Mouse (Mus musculus) gastrocnemius, adult 2 months (tissue): ENCODE results near the gene Elf1. TPM values are rescaled to one million over a fixed set of nuclear protein-coding genes. Genes with fewer than 3 reads are reported as not detected.

Experiments
- DNase-seq: peaks from one replicate; pipeline ENCODE4 v3.0.0; 2022
- H3K27ac ChIP-seq: fragments of 200-600 bp; 2 replicates; pipeline ENCODE4 v1.8.1; 2022; ENCODE audit warnings: mild to moderate bottlenecking
- H3K4me3 ChIP-seq: fragments of 200-600 bp; 2 replicates; pipeline ENCODE4 v1.8.1; 2022; ENCODE audit warnings: mild to moderate bottlenecking, moderate library complexity
- CTCF ChIP-seq: fragments of 200-600 bp; IDR thresholded peaks from 2 replicates; pipeline ENCODE4 v1.8.1; 2022; ENCODE audit warnings: antibody characterized with exemption, mild to moderate bottlenecking, moderate library complexity
- intact Hi-C: fragments of 180-260 bp; cut with DNase I; formaldehyde crosslinking; loops from one replicate; pipeline ENCODE4 v1.15.1; 2025
- total RNA-seq, 2 experiments: library from RNA; stranded (reverse); gene quantifications; 2 replicates each; pipeline ENCODE4 v1.2.3; 2021

Elf1 gene
- total RNA-seq, 2 experiments from 2014 or later: 4.6 to 6.0 TPM

DNA sequence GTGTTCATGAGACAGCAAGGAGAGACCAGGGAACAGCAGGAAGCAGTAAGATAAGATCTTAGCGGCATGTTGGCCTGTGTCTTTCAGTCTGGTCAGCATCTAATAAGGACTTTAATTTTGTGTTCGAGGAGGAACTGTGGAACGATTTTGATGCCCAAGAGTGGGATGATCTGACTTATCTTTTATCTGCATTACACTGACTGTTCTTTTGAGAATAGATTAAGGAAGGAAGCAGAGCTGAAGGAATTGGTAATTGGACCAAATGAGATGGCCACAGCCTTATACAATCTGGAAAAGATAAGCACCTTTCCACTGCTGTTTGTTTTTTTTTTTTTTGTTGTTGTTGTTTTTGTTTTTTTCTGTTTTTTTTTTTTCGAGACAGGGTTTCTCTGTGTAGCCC lies 19.8 kb downstream of the Elf1 start:
- intact Hi-C loops: no loop called here
- no peak for DNase-seq
- Histone ChIP-seq H3K27ac (no peak overlapping the region), H3K4me3 (no peak overlapping the region)
- no peak for TF ChIP-seq CTCF

DNA sequence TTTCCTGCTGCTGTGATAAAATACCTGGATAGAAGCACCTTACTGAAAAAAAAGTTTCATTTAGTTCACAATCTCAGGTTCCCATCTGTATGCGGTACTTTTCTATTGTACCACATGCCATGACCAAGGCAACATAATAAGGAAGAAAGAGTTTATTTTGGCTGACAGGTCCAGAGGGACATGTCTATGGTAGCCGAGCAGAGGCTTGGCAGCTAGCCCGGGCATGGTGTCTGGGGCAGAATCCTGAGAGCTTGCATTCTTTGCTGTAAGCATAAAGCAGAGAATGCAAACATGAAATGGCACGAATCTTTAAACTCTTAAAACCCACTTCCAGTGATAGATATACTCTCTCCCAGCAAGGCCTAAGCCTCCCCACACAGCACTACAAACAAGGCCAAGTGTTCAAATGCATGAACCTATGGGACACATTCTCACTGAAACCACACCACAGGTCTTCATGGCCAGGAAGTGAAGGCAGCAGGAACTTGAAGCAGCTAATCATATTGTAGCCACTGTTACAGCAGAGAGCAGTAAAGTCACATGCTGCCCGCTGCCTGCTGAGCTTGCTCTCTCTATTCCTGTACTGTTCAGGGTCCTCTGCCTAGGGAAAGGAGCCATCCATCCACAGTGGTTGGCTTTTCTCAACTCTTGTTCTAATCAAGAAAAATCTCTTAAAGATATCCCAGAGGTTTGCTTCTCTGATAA lies 22.5 kb downstream of the Elf1 start:
- TF ChIP-seq CTCF: no peak; the same call in 1 of the 2 replicates
- Histone ChIP-seq H3K4me3 (no peak overlapping the region), H3K27ac (peak overlapping the region; percentile 72)
- intact Hi-C loops: no loop called here
- DNase-seq: peak; percentile 50

DNA sequence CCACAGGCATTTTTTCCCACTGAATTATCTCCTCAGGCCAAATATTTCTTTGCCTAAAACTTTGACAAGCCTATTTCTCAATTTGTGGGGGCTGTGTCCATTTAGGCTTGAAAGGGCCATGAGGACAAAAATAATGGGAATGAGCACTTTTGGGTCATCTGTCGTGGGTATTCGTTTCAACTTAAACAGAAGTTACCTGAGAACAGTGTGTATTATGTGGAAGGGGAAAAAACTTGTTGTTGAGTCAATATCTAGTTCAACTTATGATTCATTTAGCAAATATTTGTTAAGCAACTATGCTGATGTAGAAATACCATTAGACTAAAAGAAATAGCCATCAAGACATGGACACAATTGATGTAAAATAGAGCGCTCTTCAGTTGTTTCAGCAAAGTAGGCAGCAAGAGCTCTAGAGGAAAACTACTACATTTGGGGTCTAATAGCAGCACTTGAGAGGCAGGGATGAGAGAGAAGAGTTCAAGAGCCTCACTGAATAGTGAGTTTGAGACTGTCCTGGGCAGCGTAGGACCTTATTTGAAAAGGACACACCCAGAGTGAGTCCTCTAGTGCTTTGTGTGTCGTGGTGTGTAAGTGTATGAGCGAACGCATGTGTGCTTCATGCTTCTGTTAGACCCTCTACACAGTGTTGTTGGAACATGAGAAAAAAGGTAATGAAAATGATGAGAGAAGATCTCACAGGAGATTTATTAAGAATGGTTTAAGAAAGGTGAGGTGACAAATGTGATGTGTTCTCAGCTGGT lies 23.4 kb downstream of the Elf1 start:
- Histone ChIP-seq H3K4me3 (no peak overlapping the region), H3K27ac (peak overlapping the region; percentile 72)
- intact Hi-C loops: no loop called here
- DNase-seq: no peak
- TF ChIP-seq CTCF: no peak

DNA sequence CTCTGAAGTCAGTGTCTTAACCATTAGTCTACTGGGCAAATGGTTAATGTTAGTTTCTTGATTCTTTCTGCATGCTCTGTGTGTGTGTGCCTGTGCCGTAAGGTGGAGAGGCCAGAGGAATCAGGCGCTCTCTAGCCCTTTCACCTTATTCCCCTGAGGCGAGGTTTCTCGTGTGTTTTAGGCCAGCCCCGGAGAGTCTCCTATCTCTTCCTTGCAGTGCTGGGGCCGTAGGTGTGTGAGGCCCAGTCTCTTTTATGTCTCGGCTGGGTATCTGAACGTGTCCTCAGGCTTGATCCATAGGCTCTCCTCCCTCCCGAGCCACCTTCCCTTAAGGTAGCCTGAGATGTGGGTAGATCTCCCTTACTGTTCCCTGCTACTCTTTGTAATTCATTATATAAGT lies 25.2 kb downstream of the Elf1 start:
- Histone ChIP-seq H3K4me3 (no peak overlapping the region), H3K27ac (no peak overlapping the region)
- intact Hi-C loops: no loop called here
- no peak for TF ChIP-seq CTCF
- no peak for DNase-seq

DNA sequence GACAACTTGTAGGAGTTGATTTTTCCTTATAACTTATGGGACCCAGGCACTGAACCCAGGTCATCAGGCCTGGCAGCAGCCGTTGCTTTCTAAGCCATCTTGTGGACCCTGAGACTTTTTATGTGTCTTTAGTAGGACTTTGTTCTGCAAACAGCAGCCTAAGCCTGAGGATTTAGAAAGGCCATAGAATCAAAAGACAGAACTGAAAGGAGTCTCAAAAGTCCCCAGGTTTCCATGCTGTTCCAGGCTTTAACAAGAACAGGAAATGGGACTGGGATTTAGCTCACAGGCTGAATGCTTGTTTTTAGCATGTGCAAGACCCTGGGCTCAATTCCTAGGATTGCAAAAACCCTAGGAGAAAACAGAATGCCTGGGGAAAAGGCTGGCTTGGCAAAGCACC lies 26.9 kb downstream of the Elf1 start:
- peak overlapping the region; percentile 65 for H3K27ac ChIP-seq
- no peak for DNase-seq
- intact Hi-C loops: no loop called here
- no peak for TF ChIP-seq CTCF
- peak overlapping the region; percentile 44 for H3K4me3 ChIP-seq

DNA sequence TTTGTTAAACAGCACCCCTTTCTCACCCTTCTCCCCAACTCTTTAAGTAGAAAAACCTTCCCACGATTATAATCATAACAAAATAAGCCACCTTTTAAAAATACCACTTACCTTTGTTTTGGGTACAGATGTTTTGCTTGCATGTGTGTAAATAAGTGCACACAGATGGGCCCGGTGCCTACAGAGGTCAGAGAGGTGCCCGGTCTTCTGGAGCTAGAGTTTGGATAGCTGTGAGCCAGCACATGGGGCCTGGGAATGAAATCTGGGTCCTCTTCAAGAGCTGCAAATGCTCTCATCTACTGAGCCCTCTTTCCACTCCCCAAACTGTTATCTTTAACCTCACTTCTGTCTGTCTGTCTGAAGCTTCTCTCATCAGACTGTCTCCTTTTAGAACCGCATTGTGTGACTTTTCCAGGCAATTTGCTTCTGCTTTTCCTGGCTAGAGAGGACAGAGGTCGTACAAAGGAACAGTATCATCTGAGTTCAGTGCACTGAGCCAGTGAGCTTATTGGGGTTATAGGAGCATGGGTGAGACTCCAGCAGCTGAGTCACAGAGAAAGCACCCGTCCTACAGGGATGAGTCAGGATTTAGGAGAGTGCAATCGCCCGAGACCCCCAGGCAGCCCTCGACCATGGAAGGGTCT lies 27.8 kb downstream of the Elf1 start:
- intact Hi-C loops: no loop called here
- Histone ChIP-seq H3K27ac (peak overlapping the region; percentile 65), H3K4me3 (peak overlapping the region; percentile 44)
- no peak for DNase-seq
- no peak for TF ChIP-seq CTCF

DNA sequence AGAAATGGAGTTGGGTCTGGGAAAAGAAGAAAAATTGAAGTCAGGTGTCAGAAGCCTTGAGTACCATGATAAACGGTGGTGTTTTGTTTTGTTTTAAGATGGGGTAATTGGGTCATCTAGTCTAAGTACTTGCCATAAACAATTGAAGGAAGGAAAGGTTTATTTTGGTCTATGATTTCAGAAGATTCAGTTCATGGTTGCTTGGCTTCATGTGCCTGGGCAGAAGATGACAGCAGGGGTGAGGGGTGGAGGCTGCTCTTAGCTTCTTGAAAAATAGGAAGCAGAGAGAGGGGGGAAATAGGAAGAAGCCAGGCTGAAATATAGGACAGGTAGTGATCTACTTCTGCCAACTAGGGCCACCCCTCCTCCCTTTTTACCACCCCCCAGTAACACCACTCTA lies 30.5 kb downstream of the Elf1 start:
- Histone ChIP-seq H3K4me3 (no peak overlapping the region), H3K27ac (peak overlapping the region; percentile 66)
- no peak for TF ChIP-seq CTCF
- intact Hi-C loops: no loop called here
- no peak for DNase-seq

DNA sequence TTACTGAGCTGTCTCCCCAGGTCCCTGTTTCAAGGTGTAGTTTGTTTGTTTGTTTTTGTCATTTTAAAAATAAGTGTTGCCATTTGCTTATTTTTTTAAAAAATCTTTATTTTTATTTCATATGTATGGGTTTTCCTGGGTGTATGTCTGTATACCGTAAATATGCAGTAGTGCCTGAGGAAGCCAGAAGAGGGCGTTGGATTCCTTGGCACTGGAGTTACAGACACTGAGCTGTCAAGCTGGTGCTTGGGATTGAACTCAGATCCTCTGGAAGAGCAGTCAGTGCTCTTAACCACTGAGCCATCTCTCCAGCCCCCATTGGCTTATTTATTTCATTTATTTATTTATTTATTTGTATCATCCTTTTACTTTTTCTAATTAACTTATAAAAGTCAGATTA lies 33.0 kb downstream of the Elf1 start:
- intact Hi-C loops: no loop called here
- Histone ChIP-seq H3K27ac (no peak overlapping the region), H3K4me3 (no peak overlapping the region)
- DNase-seq: no peak
- TF ChIP-seq CTCF: 0 out of 2 replicates have a peak, but pooled peaks have one; percentile 7

DNA sequence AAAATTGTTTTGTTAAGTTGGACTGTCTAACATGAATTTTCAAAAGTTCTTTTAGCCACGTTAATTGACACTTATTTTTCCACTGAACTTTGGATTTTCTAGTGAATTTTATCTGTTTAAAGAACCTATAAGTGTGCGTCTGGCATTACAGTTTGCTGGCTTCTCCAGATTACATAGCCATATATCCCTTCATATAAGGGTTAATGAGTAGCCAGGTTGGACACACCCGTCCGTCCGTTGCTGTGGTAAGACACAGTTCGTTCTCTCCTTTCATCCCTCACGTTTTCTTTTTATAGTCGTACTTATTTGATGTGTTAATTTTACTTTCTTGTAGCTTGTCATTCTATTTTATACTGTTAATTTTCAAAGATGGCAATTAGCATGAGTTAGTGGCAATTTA lies 34.1 kb downstream of the Elf1 start:
- no peak for TF ChIP-seq CTCF
- Histone ChIP-seq H3K27ac (peak overlapping the region; percentile 68), H3K4me3 (no peak overlapping the region)
- DNase-seq: no peak
- intact Hi-C loops: loop anchor here (5.0 kb wide), 1 partner anchor 47 kb away; no protein-coding TSS in a partner anchor

DNA sequence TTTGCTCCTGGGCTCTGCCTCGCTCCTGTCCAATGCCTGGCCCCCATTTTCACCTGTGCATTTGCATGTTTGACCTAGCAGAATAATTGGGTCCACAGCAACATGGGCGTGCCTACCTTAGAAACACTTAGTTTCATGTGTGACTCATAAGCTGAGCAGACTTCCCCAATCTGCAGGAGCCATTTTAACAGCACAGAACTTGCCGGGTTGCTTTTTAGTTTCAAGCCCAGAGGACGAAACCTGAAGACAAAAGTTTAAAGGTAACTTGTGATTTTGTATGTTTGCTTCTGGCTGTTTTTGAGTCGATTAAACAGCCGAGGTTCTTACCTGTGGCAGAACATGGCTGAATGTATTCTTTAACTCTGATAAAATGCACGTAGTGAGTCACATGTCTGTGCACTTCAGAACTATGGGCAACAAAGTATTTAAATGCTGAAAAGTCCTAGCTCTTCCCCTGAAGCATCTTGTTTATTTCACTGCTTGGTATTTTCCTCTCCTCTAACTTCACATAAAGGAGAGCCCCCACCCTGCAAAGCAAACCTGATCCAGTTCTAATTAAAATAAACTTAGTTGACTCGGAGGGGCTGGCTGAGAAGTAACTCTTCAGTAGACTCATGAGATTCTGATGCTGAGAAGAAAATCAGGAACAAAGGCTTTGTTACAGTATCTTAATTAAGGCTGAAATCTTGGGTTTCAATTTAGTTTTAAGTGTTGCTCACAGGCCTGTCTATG lies 34.7 kb downstream of the Elf1 start:
- intact Hi-C loops: loop anchor here (5.0 kb wide), 1 partner anchor 47 kb away; no protein-coding TSS in a partner anchor
- Histone ChIP-seq H3K27ac (peak overlapping the region; percentile 68), H3K4me3 (peak overlapping the region; percentile 51)
- no peak for DNase-seq
- no peak for TF ChIP-seq CTCF

DNA sequence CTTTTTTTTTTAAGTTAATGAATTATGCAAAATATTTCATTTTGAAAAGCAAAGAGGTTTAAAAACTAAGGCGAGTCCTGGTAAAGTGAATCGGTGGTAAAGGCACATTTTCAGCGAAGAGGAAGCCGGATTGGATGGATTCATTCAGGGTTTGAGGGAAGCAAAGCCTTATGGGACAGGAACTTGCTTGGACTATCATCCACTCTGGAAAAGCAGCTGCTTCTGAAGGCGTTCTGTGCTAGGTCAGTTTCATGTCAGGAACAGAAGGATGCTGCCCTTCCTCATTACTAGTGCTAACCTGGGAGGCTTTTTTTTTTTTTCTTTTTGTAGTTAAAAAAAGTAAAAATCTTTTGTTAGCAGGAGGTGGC lies 35.2 kb downstream of the Elf1 start:
- intact Hi-C loops: loop anchor here (5.0 kb wide), 1 partner anchor 46 kb away; no protein-coding TSS in a partner anchor

DNA sequence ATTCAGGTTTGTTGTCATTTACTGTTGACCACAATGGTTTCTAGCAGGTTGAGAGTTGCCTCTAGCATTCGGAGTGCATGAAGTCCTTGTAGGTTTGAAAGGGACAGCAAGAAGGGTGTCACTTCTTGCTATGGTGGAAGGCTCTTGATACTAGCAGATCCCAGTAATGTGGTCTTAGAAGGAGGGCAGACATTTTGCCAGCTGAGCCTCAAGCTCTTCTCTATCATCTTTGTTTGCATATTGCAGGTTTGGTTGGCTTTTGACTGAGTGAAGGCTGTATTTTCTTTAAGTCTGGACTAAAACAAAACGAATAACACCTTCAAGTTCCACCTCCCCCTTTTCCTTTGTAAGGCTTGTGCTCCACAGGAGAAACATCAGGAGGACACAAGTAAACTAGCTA lies 35.8 kb downstream of the Elf1 start:
- 0 out of 2 replicates have a peak overlapping the region, but pooled peaks have one; percentile 0 for H3K4me3 ChIP-seq

More for the DNA sequence above, 35.2 kb downstream of the Elf1 start:
- Histone ChIP-seq H3K4me3 (peak overlapping the region; percentile 51), H3K27ac (peak overlapping the region; percentile 68)
- no peak for TF ChIP-seq CTCF
- DNase-seq: no peak

More for the DNA sequence above, 35.8 kb downstream of the Elf1 start:
- TF ChIP-seq CTCF: no peak
- H3K27ac ChIP-seq: peak overlapping the region; percentile 68; the same call in 1 of the 2 replicates
- DNase-seq: no peak
- intact Hi-C loops: loop anchor here (5.0 kb wide), 1 partner anchor 46 kb away; no protein-coding TSS in a partner anchor
